Mouse (Mus musculus): ENCODE data around the gene Isca2. TPM values are rescaled to one million over a fixed set of nuclear protein-coding genes. Genes with fewer than 3 reads are reported as not detected.

Gene Isca2
- total and polyA plus RNA-seq, 3 experiments = 70.6 to 71.1 TPM; not detected in 1

GRCm38 (mm10) chr12:84799086-84799485 lies 26.0 kb downstream of the Isca2 start:
- no peak for DNase-seq (ENCODE audit: low read depth, low spot score)

GRCm38 (mm10) chr12:84800419-84800818 lies 27.4 kb downstream of the Isca2 start:
- Histone ChIP-seq H3K4me3 (ENCODE audit: control insufficient read depth in 1 of 2, insufficient read depth in 1 of 2, low read depth in 2 of 2, low read length in 2 of 2) (peak overlapping the region in 1 of 2 experiments; percentile 39; a peak in 1 of 4 replicates), H3K9ac (ENCODE audit: control insufficient read depth, low read depth, low read length, poor library complexity, severe bottlenecking) (no peak overlapping the region), H3K36me3 (ENCODE audit: control insufficient read depth in 1 of 2, insufficient read depth in 2 of 2, low read length in 2 of 2) (no peaks in the 10 kb centered on the region), H3K27ac (ENCODE audit: control insufficient read depth, low read depth, low read length) (no peak overlapping the region), H3K9me3 (replicated peaks; ENCODE audit: insufficient read depth, low read length) (no peaks in the 10 kb centered on the region), H3K27me3 (ENCODE audit: control insufficient read depth in 1 of 2, insufficient read depth in 2 of 2, low read length in 2 of 2) (peaks cover 5 to 12% of the 10 kb centered on the region in 2 experiments; a peak in 2 of 4 replicates), H3K79me2 (ENCODE audit: control insufficient read depth, insufficient read depth, low read length, poor library complexity) (no peaks in the 10 kb centered on the region), H3K4me1 (ENCODE audit: control insufficient read depth in 1 of 2, insufficient read depth in 2 of 2, low read length in 2 of 2) (peaks cover 0 to 5% of the 10 kb centered on the region in 2 experiments; a peak in 1 of 4 replicates)
- peak; percentile 47 for DNase-seq (ENCODE audit: low read depth, low spot score)
- TF ChIP-seq NRF1 (IDR thresholded peaks at IDR 0.05; ENCODE audit: insufficient read depth, low read depth, low read length, poor library complexity, severe bottlenecking) (no peak), TCF12 (IDR thresholded peaks at IDR 0.05; ENCODE audit: low read depth, low read length) (no peak), UBTF (IDR thresholded peaks at IDR 0.05; ENCODE audit: borderline replicate concordance, insufficient read depth, low read depth, low read length) (no peak), MEF2A (IDR thresholded peaks at IDR 0.05; ENCODE audit: extremely low read depth, insufficient replicate concordance, low read depth, low read length, poor library complexity, severe bottlenecking) (no peak), E2F4 (IDR thresholded peaks at IDR 0.05; ENCODE audit: borderline replicate concordance, low read depth, low read length) (no peak), HCFC1 (IDR thresholded peaks at IDR 0.05; ENCODE audit: low read depth, low read length) (no peak), POLR2AphosphoS2 (IDR thresholded peaks at IDR 0.05; ENCODE audit: low read length) (no peak), SIN3A (IDR thresholded peaks at IDR 0.05; ENCODE audit: low read length) (no peak), TAL1 (IDR thresholded peaks at IDR 0.05; ENCODE audit: low read length) (no peak), ZC3H11A (IDR thresholded peaks at IDR 0.05; ENCODE audit: low read depth, low read length) (no peak), RCOR1 (IDR thresholded peaks at IDR 0.05; ENCODE audit: low read depth, low read length) (no peak), KAT2A (conservative IDR thresholded peaks at IDR 0.05; ENCODE audit: low read depth, low read length) (no peak), RAD21 (IDR thresholded peaks at IDR 0.05; ENCODE audit: low read depth, low read length) (no peak), ZKSCAN1 (IDR thresholded peaks at IDR 0.05; ENCODE audit: low read depth, low read length) (no peak), GABPA (IDR thresholded peaks at IDR 0.05; ENCODE audit: low read depth, low read length) (no peak), USF2 (IDR thresholded peaks at IDR 0.05; ENCODE audit: borderline replicate concordance in 1 of 2, insufficient read depth in 1 of 2, low read depth in 1 of 2, low read length in 2 of 2) (no peak)

More at GRCm38 (mm10) chr12:84799086-84799485, 26.0 kb downstream of the Isca2 start:
- Histone ChIP-seq H3K27me3 (ENCODE audit: control insufficient read depth in 1 of 2, insufficient read depth in 2 of 2, low read length in 2 of 2) (peaks cover 6 to 15% of the 10 kb centered on the region in 2 experiments; a peak in 2 of 4 replicates), H3K4me1 (ENCODE audit: control insufficient read depth in 1 of 2, insufficient read depth in 2 of 2, low read length in 2 of 2) (peaks cover 0 to 5% of the 10 kb centered on the region in 2 experiments; a peak in 1 of 4 replicates), H3K4me3 (ENCODE audit: control insufficient read depth in 1 of 2, insufficient read depth in 1 of 2, low read depth in 2 of 2, low read length in 2 of 2) (no peak overlapping the region), H3K9ac (ENCODE audit: control insufficient read depth, low read depth, low read length, poor library complexity, severe bottlenecking) (no peak overlapping the region), H3K27ac (ENCODE audit: control insufficient read depth, low read depth, low read length) (no peak overlapping the region), H3K36me3 (ENCODE audit: control insufficient read depth in 1 of 2, insufficient read depth in 2 of 2, low read length in 2 of 2) (no peaks in the 10 kb centered on the region), H3K9me3 (replicated peaks; ENCODE audit: insufficient read depth, low read length) (no peaks in the 10 kb centered on the region), H3K79me2 (ENCODE audit: control insufficient read depth, insufficient read depth, low read length, poor library complexity) (no peaks in the 10 kb centered on the region)
- TF ChIP-seq POLR2AphosphoS2 (IDR thresholded peaks at IDR 0.05; ENCODE audit: low read length) (no peak), GATA1 (IDR thresholded peaks at IDR 0.05; ENCODE audit: low read depth, low read length) (no peak), ZC3H11A (IDR thresholded peaks at IDR 0.05; ENCODE audit: low read depth, low read length) (no peak), ZMIZ1 (IDR thresholded peaks at IDR 0.05; ENCODE audit: low read depth, low read length) (no peak)

Data from MEL (cell line).